Mouse (Mus musculus) midbrain, embryonic 16.5 days (tissue): ENCODE measurements at regions not wholly inside any gene's neighbourhood (a gene's known extent, or its start where the extent isn't known, plus 50 kb on each side); places are given as distances from the start of the nearest gene placed in this dataset.

Experiments used
- ATAC-seq: fragments of 200-750 bp; cut with Nextera tagmentation; 2 replicates; pipeline ENCODE4 v1.8.0; 2017; ENCODE audit warnings: moderate TSS enrichment
- H3K27ac ChIP-seq: fragments of 300-500 bp; sonication (generic); 2 replicates; pipeline ENCODE4 v1.5.1; 2014; ENCODE audit warnings: mild to moderate bottlenecking, low read length, mixed read lengths
- H3K27me3 ChIP-seq: fragments of 300-500 bp; sonication (generic); 2 replicates; pipeline ENCODE4 v1.6.1; 2014; ENCODE audit warnings: low read depth, low read length, mixed read lengths; ENCODE audit not compliant: control insufficient read depth, insufficient read depth
- H3K36me3 ChIP-seq: fragments of 300-500 bp; sonication (generic); 2 replicates; pipeline ENCODE4 v1.6.1; 2014; ENCODE audit warnings: mild to moderate bottlenecking, low read length, moderate library complexity, mixed read lengths; ENCODE audit not compliant: control insufficient read depth, insufficient read depth
- H3K4me1 ChIP-seq: fragments of 300-500 bp; sonication (generic); 2 replicates; pipeline ENCODE4 v1.6.1; 2014; ENCODE audit warnings: mild to moderate bottlenecking, low read length, mixed read lengths; ENCODE audit not compliant: control insufficient read depth, insufficient read depth
- H3K4me2 ChIP-seq: fragments of 300-500 bp; sonication (generic); 2 replicates; pipeline ENCODE4 v1.6.1; 2014; ENCODE audit warnings: mild to moderate bottlenecking, low read length, mixed read lengths
- H3K4me3 ChIP-seq: fragments of 300-500 bp; sonication (generic); 2 replicates; pipeline ENCODE4 v1.5.1; 2014; ENCODE audit warnings: low read depth, mild to moderate bottlenecking, low read length, moderate library complexity, mixed read lengths
- H3K9ac ChIP-seq: fragments of 300-500 bp; sonication (generic); 2 replicates; pipeline ENCODE4 v1.6.1; 2014; ENCODE audit warnings: low read depth, low read length, mixed read lengths
- H3K9me3 ChIP-seq: fragments of 300-500 bp; sonication (generic); replicated peaks from 2 replicates; pipeline ENCODE4 v1.6.1; 2014; ENCODE audit warnings: mild to moderate bottlenecking, low read length, mixed read lengths; ENCODE audit not compliant: control insufficient read depth, poor library complexity, severe bottlenecking
- WGBS: fragments of 180-500 bp; shearing (Covaris S2); extraction: QIAGEN DNeasy Blood & Tissue Kit; methylation state at CpG from one replicate; pipeline ENCODE4 v1.1.7; 2014; 5-methylcytosine and 5-hydroxymethylcytosine counted together

GRCm38 (mm10) chr7:89088141-89088540 lies 315.9 kb downstream of the Tmem135 start:
- Histone ChIP-seq H3K27me3 (no peaks in the 10 kb centered on the region), H3K4me1 (no peaks in the 10 kb centered on the region), H3K4me2 (no peak overlapping the region), H3K4me3 (no peak overlapping the region), H3K9me3 (no peaks in the 10 kb centered on the region), H3K27ac (no peak overlapping the region), H3K36me3 (no peaks in the 10 kb centered on the region), H3K9ac (no peak overlapping the region)
- 21% methylated on average over 1 of the region's 1 CpGs for WGBS
- no peak for ATAC-seq

- ATAC-seq = no peak
- H3K36me3 ChIP-seq = no peaks in the 10 kb centered on the region
- no peak overlapping the region for H3K9ac ChIP-seq
- H3K4me1 ChIP-seq = no peaks in the 10 kb centered on the region
- H3K27ac ChIP-seq = no peak overlapping the region
- no peaks in the 10 kb centered on the region for H3K27me3 ChIP-seq
- WGBS = 90% methylated on average over 1 of the region's 1 CpGs
- no peak overlapping the region for H3K4me2 ChIP-seq
- no peak overlapping the region for H3K4me3 ChIP-seq
- no peaks in the 10 kb centered on the region for H3K9me3 ChIP-seq
Measured at GRCm38 (mm10) chr7:89086348-89086747, 317.7 kb downstream of the Tmem135 start.

GRCm38 (mm10) chr7:89073939-89074690 lies 329.9 kb downstream of the Tmem135 start:
- Histone ChIP-seq H3K27me3 (no peaks in the 10 kb centered on the region), H3K4me1 (no peaks in the 10 kb centered on the region), H3K9ac (no peak overlapping the region), H3K4me2 (no peak overlapping the region), H3K36me3 (no peaks in the 10 kb centered on the region), H3K9me3 (no peaks in the 10 kb centered on the region), H3K27ac (no peak overlapping the region), H3K4me3 (no peak overlapping the region)
- ATAC-seq = no peak
- 79% methylated on average over 7 of the region's 7 CpGs for WGBS

- no peak overlapping the region for H3K4me3 ChIP-seq
- H3K36me3 ChIP-seq = no peaks in the 10 kb centered on the region
- no peak for ATAC-seq
- H3K27ac ChIP-seq = no peak overlapping the region
- no peaks in the 10 kb centered on the region for H3K4me1 ChIP-seq
- no peaks in the 10 kb centered on the region for H3K9me3 ChIP-seq
- no peak overlapping the region for H3K4me2 ChIP-seq
- no peak overlapping the region for H3K9ac ChIP-seq
- H3K27me3 ChIP-seq = no peaks in the 10 kb centered on the region
Measured at GRCm38 (mm10) chr7:89070030-89070429, 334.0 kb downstream of the Tmem135 start.

GRCm38 (mm10) chr7:89064462-89064861 lies 339.6 kb downstream of the Tmem135 start:
- no peak for ATAC-seq
- Histone ChIP-seq H3K4me2 (no peak overlapping the region), H3K36me3 (no peaks in the 10 kb centered on the region), H3K9me3 (no peaks in the 10 kb centered on the region), H3K4me3 (no peak overlapping the region), H3K9ac (no peak overlapping the region), H3K27ac (no peak overlapping the region), H3K4me1 (no peaks in the 10 kb centered on the region), H3K27me3 (no peaks in the 10 kb centered on the region)
- WGBS = 88% methylated on average over 3 of the region's 3 CpGs

- 85% methylated on average over 10 of the region's 10 CpGs for WGBS
- ATAC-seq = no peak
- Histone ChIP-seq H3K9ac (no peak overlapping the region), H3K36me3 (no peaks in the 10 kb centered on the region), H3K4me3 (no peak overlapping the region), H3K9me3 (no peaks in the 10 kb centered on the region), H3K27me3 (no peaks in the 10 kb centered on the region), H3K4me1 (no peaks in the 10 kb centered on the region), H3K4me2 (no peak overlapping the region), H3K27ac (no peak overlapping the region)
Measured at GRCm38 (mm10) chr7:89063630-89064029, 340.4 kb downstream of the Tmem135 start.

GRCm38 (mm10) chr7:89054494-89054893 lies 349.5 kb downstream of the Tmem135 start:
- Histone ChIP-seq H3K36me3 (no peaks in the 10 kb centered on the region), H3K27me3 (no peaks in the 10 kb centered on the region), H3K4me1 (no peaks in the 10 kb centered on the region), H3K9ac (no peak overlapping the region), H3K9me3 (no peaks in the 10 kb centered on the region), H3K4me2 (no peak overlapping the region), H3K27ac (no peak overlapping the region), H3K4me3 (no peak overlapping the region)
- ATAC-seq = no peak
- 81% methylated on average over 2 of the region's 2 CpGs for WGBS

- H3K9me3 ChIP-seq = no peaks in the 10 kb centered on the region
- ATAC-seq = no peak
- H3K36me3 ChIP-seq = no peaks in the 10 kb centered on the region
- no peak overlapping the region for H3K27ac ChIP-seq
- no peak overlapping the region for H3K9ac ChIP-seq
- H3K4me1 ChIP-seq = no peaks in the 10 kb centered on the region
- H3K27me3 ChIP-seq = no peaks in the 10 kb centered on the region
- WGBS = 65% methylated on average over 5 of the region's 5 CpGs
- H3K4me3 ChIP-seq = no peak overlapping the region
- H3K4me2 ChIP-seq = no peak overlapping the region
Measured at GRCm38 (mm10) chr7:89051240-89051639, 352.8 kb downstream of the Tmem135 start.

- no peak overlapping the region for H3K9ac ChIP-seq
- no peaks in the 10 kb centered on the region for H3K9me3 ChIP-seq
- no peaks in the 10 kb centered on the region for H3K4me1 ChIP-seq
- H3K27ac ChIP-seq = no peak overlapping the region
- H3K36me3 ChIP-seq = no peaks in the 10 kb centered on the region
- ATAC-seq = no peak; the same call in 1 of the 2 replicates
- H3K4me2 ChIP-seq = no peak overlapping the region
- H3K27me3 ChIP-seq = no peaks in the 10 kb centered on the region
- H3K4me3 ChIP-seq = no peak overlapping the region
- WGBS = 66% methylated on average over 3 of the region's 3 CpGs
Measured at GRCm38 (mm10) chr7:89046405-89047217, 357.4 kb downstream of the Tmem135 start.
